Mouse (Mus musculus): Measurements from ENCODE around the gene Wdr70. TPM values are rescaled to one million over a fixed set of nuclear protein-coding genes. Genes with fewer than 3 reads are reported as not detected.

Gene Wdr70
- polyA plus RNA-seq, 1 experiment from 2014 or later, result 42.5 TPM

GRCm38 (mm10) chr15:8007413-8007812 is 91.6 kb downstream of the Wdr70 start:
- H3K4me3 ChIP-seq (replicated peaks), result no peak overlapping the region
- H3K9me3 ChIP-seq, result no peaks in the 10 kb centered on the region
- no peaks in the 10 kb centered on the region for H3K36me3 ChIP-seq
- 38% methylated on average over 8 of the region's 8 CpGs for WGBS
- H3K27ac ChIP-seq, result no peak overlapping the region
- H3K4me1 ChIP-seq (replicated peaks), result no peaks in the 10 kb centered on the region
- H3K27me3 ChIP-seq (replicated peaks), result no peaks in the 10 kb centered on the region
- no peak overlapping the region for H3K4me2 ChIP-seq (replicated peaks)
- H3K9ac ChIP-seq, result no peak overlapping the region
- no peak for ATAC-seq

GRCm38 (mm10) chr15:8006056-8006455 is 93.0 kb downstream of the Wdr70 start:
- Histone ChIP-seq H3K4me2 (replicated peaks) (no peak overlapping the region), H3K4me1 (replicated peaks) (no peaks in the 10 kb centered on the region), H3K4me3 (replicated peaks) (no peak overlapping the region), H3K36me3 (no peaks in the 10 kb centered on the region), H3K9ac (no peak overlapping the region), H3K9me3 (no peaks in the 10 kb centered on the region), H3K27ac (no peak overlapping the region), H3K27me3 (replicated peaks) (no peaks in the 10 kb centered on the region)
- ATAC-seq, result no peak
- 88% methylated on average over 1 of the region's 1 CpGs for WGBS

- no peak overlapping the region for H3K4me3 ChIP-seq (replicated peaks)
- H3K9ac ChIP-seq, result no peak overlapping the region
- H3K27me3 ChIP-seq (replicated peaks), result no peaks in the 10 kb centered on the region
- no peak for ATAC-seq
- H3K36me3 ChIP-seq, result no peaks in the 10 kb centered on the region
- H3K4me1 ChIP-seq (replicated peaks), result no peaks in the 10 kb centered on the region
- WGBS, result 65% methylated on average over 5 of the region's 5 CpGs
- no peak overlapping the region for H3K4me2 ChIP-seq (replicated peaks)
- no peak overlapping the region for H3K27ac ChIP-seq
- H3K9me3 ChIP-seq, result no peaks in the 10 kb centered on the region
Measured at GRCm38 (mm10) chr15:8005506-8005905, 93.5 kb downstream of the Wdr70 start.

GRCm38 (mm10) chr15:8003789-8004188 is 95.2 kb downstream of the Wdr70 start:
- Histone ChIP-seq H3K27ac (no peak overlapping the region), H3K4me2 (replicated peaks) (no peak overlapping the region), H3K4me1 (replicated peaks) (no peaks in the 10 kb centered on the region), H3K9me3 (no peaks in the 10 kb centered on the region), H3K9ac (no peak overlapping the region), H3K36me3 (no peaks in the 10 kb centered on the region), H3K27me3 (replicated peaks) (no peaks in the 10 kb centered on the region), H3K4me3 (replicated peaks) (no peak overlapping the region)
- WGBS, result 71% methylated on average over 8 of the region's 8 CpGs
- no peak for ATAC-seq

GRCm38 (mm10) chr15:7998843-7999546 is 100.0 kb downstream of the Wdr70 start:
- no peak overlapping the region for H3K4me3 ChIP-seq (replicated peaks)
- no peak overlapping the region for H3K4me2 ChIP-seq (replicated peaks)
- no peaks in the 10 kb centered on the region for H3K9me3 ChIP-seq
- ATAC-seq, result no peak
- 74% methylated on average over 14 of the region's 14 CpGs for WGBS
- H3K4me1 ChIP-seq (replicated peaks), result no peaks in the 10 kb centered on the region
- H3K27me3 ChIP-seq (replicated peaks), result no peaks in the 10 kb centered on the region
- no peak overlapping the region for H3K27ac ChIP-seq
- no peak overlapping the region for H3K9ac ChIP-seq
- no peaks in the 10 kb centered on the region for H3K36me3 ChIP-seq

GRCm38 (mm10) chr15:7998095-7998494 is 100.9 kb downstream of the Wdr70 start:
- no peaks in the 10 kb centered on the region for H3K27me3 ChIP-seq (replicated peaks)
- no peak overlapping the region for H3K9ac ChIP-seq
- no peak for ATAC-seq
- H3K4me3 ChIP-seq (replicated peaks), result no peak overlapping the region
- no peak overlapping the region for H3K4me2 ChIP-seq (replicated peaks)
- 79% methylated on average over 2 of the region's 2 CpGs for WGBS
- H3K27ac ChIP-seq, result no peak overlapping the region
- H3K9me3 ChIP-seq, result no peaks in the 10 kb centered on the region
- no peaks in the 10 kb centered on the region for H3K36me3 ChIP-seq
- H3K4me1 ChIP-seq (replicated peaks), result no peaks in the 10 kb centered on the region

- H3K4me3 ChIP-seq (replicated peaks), result no peak overlapping the region
- H3K9ac ChIP-seq, result no peak overlapping the region
- H3K27me3 ChIP-seq (replicated peaks), result no peaks in the 10 kb centered on the region
- H3K9me3 ChIP-seq, result no peaks in the 10 kb centered on the region
- no peak overlapping the region for H3K27ac ChIP-seq
- no peaks in the 10 kb centered on the region for H3K36me3 ChIP-seq
- H3K4me2 ChIP-seq (replicated peaks), result no peak overlapping the region
- ATAC-seq, result no peak
- 60% methylated on average over 6 of the region's 6 CpGs for WGBS
- no peaks in the 10 kb centered on the region for H3K4me1 ChIP-seq (replicated peaks)
Measured at GRCm38 (mm10) chr15:7993721-7994120, 105.3 kb downstream of the Wdr70 start.

GRCm38 (mm10) chr15:7990101-7990500 is 108.9 kb downstream of the Wdr70 start:
- no peaks in the 10 kb centered on the region for H3K27me3 ChIP-seq (replicated peaks)
- H3K27ac ChIP-seq, result no peak overlapping the region
- H3K4me3 ChIP-seq (replicated peaks), result no peak overlapping the region
- no peak for ATAC-seq
- no peaks in the 10 kb centered on the region for H3K36me3 ChIP-seq
- no peak overlapping the region for H3K4me2 ChIP-seq (replicated peaks)
- H3K9me3 ChIP-seq, result no peaks in the 10 kb centered on the region
- H3K4me1 ChIP-seq (replicated peaks), result no peaks in the 10 kb centered on the region
- H3K9ac ChIP-seq, result no peak overlapping the region

GRCm38 (mm10) chr15:7987374-7987773 is 111.6 kb downstream of the Wdr70 start:
- no peaks in the 10 kb centered on the region for H3K36me3 ChIP-seq
- no peaks in the 10 kb centered on the region for H3K27me3 ChIP-seq (replicated peaks)
- 96% methylated on average over 8 of the region's 8 CpGs for WGBS
- no peak overlapping the region for H3K4me2 ChIP-seq (replicated peaks)
- H3K4me1 ChIP-seq (replicated peaks), result no peaks in the 10 kb centered on the region
- no peaks in the 10 kb centered on the region for H3K9me3 ChIP-seq
- H3K9ac ChIP-seq, result no peak overlapping the region
- ATAC-seq, result no peak
- H3K4me3 ChIP-seq (replicated peaks), result no peak overlapping the region
- no peak overlapping the region for H3K27ac ChIP-seq

- Histone ChIP-seq H3K4me1 (replicated peaks) (no peaks in the 10 kb centered on the region), H3K27ac (no peak overlapping the region), H3K4me2 (replicated peaks) (no peak overlapping the region), H3K36me3 (no peaks in the 10 kb centered on the region), H3K4me3 (replicated peaks) (no peak overlapping the region), H3K9ac (no peak overlapping the region), H3K9me3 (no peaks in the 10 kb centered on the region), H3K27me3 (replicated peaks) (no peaks in the 10 kb centered on the region)
- WGBS, result 64% methylated on average over 6 of the region's 6 CpGs
- ATAC-seq, result no peak
Measured at GRCm38 (mm10) chr15:7986274-7986673, 112.7 kb downstream of the Wdr70 start.

- no peaks in the 10 kb centered on the region for H3K4me1 ChIP-seq (replicated peaks)
- 90% methylated on average over 1 of the region's 1 CpGs for WGBS
- no peak for ATAC-seq
- no peaks in the 10 kb centered on the region for H3K9me3 ChIP-seq
- H3K4me3 ChIP-seq (replicated peaks), result no peak overlapping the region
- H3K27ac ChIP-seq, result no peak overlapping the region
- H3K9ac ChIP-seq, result no peak overlapping the region
- peaks cover 2% of the 10 kb centered on the region; the same call in 1 of the 2 replicates for H3K36me3 ChIP-seq
- H3K4me2 ChIP-seq (replicated peaks), result no peak overlapping the region
- no peaks in the 10 kb centered on the region for H3K27me3 ChIP-seq (replicated peaks)
Measured at GRCm38 (mm10) chr15:7978640-7979039, 120.4 kb downstream of the Wdr70 start.

- H3K36me3 ChIP-seq, result peaks cover 2% of the 10 kb centered on the region; the same call in 1 of the 2 replicates
- H3K4me3 ChIP-seq (replicated peaks), result no peak overlapping the region
- no peaks in the 10 kb centered on the region for H3K4me1 ChIP-seq (replicated peaks)
- no peaks in the 10 kb centered on the region for H3K9me3 ChIP-seq
- H3K27ac ChIP-seq, result no peak overlapping the region
- no peak overlapping the region for H3K4me2 ChIP-seq (replicated peaks)
- no peak for ATAC-seq
- 55% methylated on average over 9 of the region's 9 CpGs for WGBS
- no peak overlapping the region for H3K9ac ChIP-seq
- no peaks in the 10 kb centered on the region for H3K27me3 ChIP-seq (replicated peaks)
Measured at GRCm38 (mm10) chr15:7976775-7977174, 122.2 kb downstream of the Wdr70 start.

GRCm38 (mm10) chr15:7974368-7974767 is 124.6 kb downstream of the Wdr70 start:
- ATAC-seq, result no peak
- Histone ChIP-seq H3K4me3 (replicated peaks) (no peak overlapping the region), H3K27me3 (replicated peaks) (no peaks in the 10 kb centered on the region), H3K4me2 (replicated peaks) (no peak overlapping the region), H3K4me1 (replicated peaks) (no peaks in the 10 kb centered on the region), H3K9me3 (no peaks in the 10 kb centered on the region), H3K27ac (no peak overlapping the region), H3K36me3 (peaks cover 2% of the 10 kb centered on the region; the same call in 1 of the 2 replicates), H3K9ac (no peak overlapping the region)
- 63% methylated on average over 8 of the region's 8 CpGs for WGBS
